Mouse (Mus musculus): ENCODE results near the gene Scarb1. TPM values are rescaled to one million over a fixed set of nuclear protein-coding genes. Genes with fewer than 3 reads are reported as not detected.

The Scarb1 gene
- total RNA-seq, 2 experiments from 2014 or later = 56.2 to 56.7 TPM

DNA sequence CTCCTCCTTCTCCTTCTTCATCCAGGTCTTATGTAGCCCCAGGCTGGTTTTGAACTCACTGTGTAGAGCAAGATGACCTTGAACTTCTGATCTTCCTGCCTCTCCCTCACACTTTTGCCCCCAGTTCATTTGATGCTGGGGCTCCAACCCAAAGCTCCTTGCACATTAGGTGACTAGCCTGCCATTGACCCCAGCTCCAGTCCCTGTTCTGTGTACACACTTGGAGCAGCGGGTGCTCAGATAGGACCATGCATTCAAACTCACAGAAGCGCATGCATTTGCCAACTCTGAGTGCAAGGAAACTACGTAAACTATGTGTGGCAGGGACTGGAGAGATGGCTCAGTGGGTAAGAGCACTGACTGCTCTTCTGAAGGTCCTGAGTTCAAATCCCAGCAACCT is 66.1 kb downstream of the Scarb1 start:
- no peak for DNase-seq
- intact Hi-C loops (cut with DNase I) = loop anchor here (5.0 kb wide), 1 partner anchor 93 kb away; no protein-coding TSS in a partner anchor

DNA sequence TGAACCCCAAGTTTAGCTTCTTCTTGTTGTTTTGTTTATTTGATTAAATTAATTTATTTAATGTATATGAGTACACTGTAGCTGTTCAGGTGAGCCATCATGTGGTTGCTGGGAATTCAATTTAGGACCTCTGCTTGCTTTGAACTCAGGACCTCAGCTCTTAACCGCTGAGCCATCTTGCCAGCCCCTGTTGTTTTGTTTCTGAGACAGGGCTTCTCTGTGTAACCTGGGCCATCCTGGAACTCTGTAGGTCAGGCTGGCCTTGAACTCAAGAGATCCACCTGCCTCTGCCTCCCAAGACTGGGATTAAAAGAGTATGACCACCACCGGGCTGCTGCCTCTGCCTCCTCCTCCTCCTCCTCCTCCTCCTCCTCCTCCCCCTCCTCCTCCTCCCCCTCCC is 66.7 kb downstream of the Scarb1 start:
- DNase-seq = no peak
- intact Hi-C loops (cut with DNase I) = loop anchor here (5.0 kb wide), 1 partner anchor 93 kb away; no protein-coding TSS in a partner anchor

DNA sequence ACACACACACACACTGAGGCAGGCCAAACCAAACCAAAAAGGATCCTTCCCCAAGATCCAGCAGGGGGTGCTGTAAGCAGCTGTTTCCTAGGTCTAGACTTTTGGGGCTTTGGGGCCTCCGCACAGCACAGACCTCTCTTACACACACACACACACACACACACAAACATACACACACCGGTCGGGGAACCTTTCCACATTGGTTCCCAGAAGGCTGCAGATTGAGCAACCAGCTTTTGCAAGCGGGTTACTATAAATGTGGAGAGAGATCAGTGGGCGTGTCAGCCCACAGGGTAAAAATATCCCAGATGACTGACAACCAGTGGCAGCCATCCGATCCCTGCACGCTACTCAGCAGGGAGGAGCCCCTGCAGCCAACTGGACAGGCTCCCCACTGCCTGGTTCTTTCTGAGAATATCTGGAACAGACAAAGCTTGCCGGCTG is 67.2 kb downstream of the Scarb1 start:
- intact Hi-C loops (cut with DNase I) = loop anchor here (5.0 kb wide), 1 partner anchor 94 kb away; no protein-coding TSS in a partner anchor
- peak; percentile 63 for DNase-seq

DNA sequence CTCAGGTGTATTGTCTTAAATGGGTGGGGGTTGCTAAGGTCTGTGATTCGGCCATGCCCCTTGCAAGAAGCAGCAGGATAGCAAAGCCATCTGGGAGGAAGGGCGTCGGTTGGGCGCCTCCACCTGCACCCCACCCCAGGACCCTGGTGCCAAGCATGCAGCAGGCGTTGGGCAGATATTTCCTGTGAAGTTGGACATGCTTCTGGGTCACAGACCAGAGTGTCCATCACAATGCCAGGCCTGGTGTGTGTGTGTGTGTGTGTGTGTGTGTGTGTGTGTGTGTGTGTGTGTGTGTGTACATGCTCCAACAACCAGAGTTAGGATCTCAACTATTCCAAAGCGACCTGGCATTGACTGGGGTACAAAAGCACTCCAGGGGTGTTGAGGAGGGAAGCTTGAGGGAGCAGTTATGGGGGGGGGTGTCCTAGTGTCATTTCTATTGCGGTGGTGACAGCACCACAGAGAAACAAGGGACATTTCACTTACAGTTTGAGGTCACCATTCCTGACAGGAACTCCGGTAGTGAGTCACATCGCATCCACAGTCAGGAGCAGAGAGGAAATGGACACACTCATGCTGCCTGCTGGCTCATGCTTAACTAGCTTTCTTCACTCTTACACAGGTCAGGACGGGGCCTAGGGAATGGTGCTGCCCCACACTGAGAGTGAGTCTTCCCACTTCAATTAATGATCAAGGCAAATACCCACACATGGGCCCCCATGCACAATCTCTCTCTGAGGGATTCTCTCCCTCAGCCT is 68.5 kb downstream of the Scarb1 start:
- no peak for DNase-seq
- intact Hi-C loops (cut with DNase I) = loop anchor here (5.0 kb wide), 1 partner anchor 95 kb away; no protein-coding TSS in a partner anchor

DNA sequence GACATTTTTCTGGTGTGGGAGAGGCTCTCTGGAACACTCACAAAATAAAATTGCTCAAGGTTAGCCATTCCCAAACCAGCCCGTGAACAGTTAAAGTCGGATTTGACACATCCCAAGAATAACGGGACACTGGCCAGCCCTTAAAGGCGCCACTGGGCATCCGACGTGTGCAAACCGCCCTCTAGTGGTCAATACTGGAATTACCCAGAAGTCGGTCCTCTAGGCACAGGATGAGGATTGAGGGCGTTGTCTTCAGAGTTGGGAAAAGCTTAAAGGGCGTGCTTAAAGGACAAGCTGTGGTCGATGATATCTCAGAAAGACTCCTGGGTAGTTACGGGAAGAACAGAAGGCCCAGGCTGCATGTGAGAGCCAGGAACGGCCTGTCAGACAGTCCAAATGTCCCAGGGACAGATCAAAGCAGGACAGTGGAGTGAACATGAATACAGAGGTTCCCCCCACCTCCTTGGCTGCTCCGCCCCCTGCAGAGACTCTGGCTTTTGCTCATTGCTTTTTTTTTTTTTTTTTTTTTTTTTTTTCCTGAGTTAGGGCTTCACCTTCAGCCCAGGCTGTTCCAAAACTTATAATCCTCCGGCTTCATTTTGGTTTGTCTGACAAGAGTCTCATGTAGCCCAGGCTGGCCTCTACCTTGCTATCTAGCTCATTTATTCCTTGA is 69.2 kb downstream of the Scarb1 start:
- intact Hi-C loops (cut with DNase I) = loop anchor here (2.0 to 5.0 kb wide), 2 partner anchors 96 to 371 kb away; no protein-coding TSS in a partner anchor
- DNase-seq = peak; percentile 88

DNA sequence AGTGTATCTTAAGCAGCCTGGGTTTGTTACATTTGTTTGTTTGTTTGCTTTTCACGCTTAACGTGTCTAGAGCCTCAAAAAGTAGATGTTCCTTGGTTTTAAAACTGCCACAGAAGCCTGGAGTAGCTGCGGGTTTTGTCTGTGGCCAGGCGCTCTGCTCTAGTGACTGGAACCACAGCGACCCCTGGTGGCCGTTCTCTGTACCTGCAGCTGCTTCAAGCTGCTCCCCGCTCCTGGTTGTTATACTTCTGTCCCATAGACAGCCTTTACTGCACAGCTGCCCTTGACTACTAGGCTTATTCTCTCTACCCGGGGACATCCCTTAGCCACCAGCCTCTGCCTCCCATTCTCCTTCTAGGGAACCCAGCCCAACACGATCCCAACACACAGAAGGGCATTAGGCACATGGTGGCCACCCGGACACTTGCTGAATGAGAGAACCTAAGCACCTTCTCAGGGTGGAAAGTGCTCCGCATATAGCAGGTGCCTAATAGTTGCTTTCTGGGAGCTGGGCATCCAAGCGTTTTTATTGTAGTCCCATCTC is 70.2 kb downstream of the Scarb1 start:
- intact Hi-C loops (cut with DNase I) = loop anchor here (2.0 to 5.0 kb wide), 2 partner anchors 97 to 370 kb away; no protein-coding TSS in a partner anchor
- peak; percentile 77 for DNase-seq

GRCm38 (mm10) chr5:125269836-125270235 is 71.1 kb downstream of the Scarb1 start:
- intact Hi-C loops (cut with DNase I) = loop anchor here (2.0 to 10.0 kb wide), 5 partner anchors 97 to 369 kb away; no protein-coding TSS in a partner anchor
- DNase-seq = no peak

- no peak for DNase-seq
- intact Hi-C loops (cut with DNase I) = loop anchor here (10.0 kb wide), 3 partner anchors 115 to 215 kb away; no protein-coding TSS in a partner anchor
Measured at GRCm38 (mm10) chr5:125269399-125269798, 71.5 kb downstream of the Scarb1 start.

- intact Hi-C loops (cut with DNase I) = loop anchor here (10.0 kb wide), 3 partner anchors 113 to 213 kb away; no protein-coding TSS in a partner anchor
- peak; percentile 85 for DNase-seq
Measured at GRCm38 (mm10) chr5:125268033-125268765, 72.7 kb downstream of the Scarb1 start.

- peak; percentile 90 for DNase-seq
- intact Hi-C loops (cut with DNase I) = loop anchor here (10.0 kb wide), 3 partner anchors 113 to 213 kb away; no protein-coding TSS in a partner anchor
Measured at GRCm38 (mm10) chr5:125267150-125267961, 73.5 kb downstream of the Scarb1 start.

GRCm38 (mm10) chr5:125266128-125266527 is 74.8 kb downstream of the Scarb1 start:
- DNase-seq = no peak
- intact Hi-C loops (cut with DNase I) = loop anchor here (10.0 kb wide), 3 partner anchors 111 to 211 kb away; no protein-coding TSS in a partner anchor

GRCm38 (mm10) chr5:125264700-125265099 is 76.2 kb downstream of the Scarb1 start:
- intact Hi-C loops (cut with DNase I) = loop anchor here (10.0 kb wide), 3 partner anchors 110 to 210 kb away; no protein-coding TSS in a partner anchor
- DNase-seq = peak; percentile 76

DNA sequence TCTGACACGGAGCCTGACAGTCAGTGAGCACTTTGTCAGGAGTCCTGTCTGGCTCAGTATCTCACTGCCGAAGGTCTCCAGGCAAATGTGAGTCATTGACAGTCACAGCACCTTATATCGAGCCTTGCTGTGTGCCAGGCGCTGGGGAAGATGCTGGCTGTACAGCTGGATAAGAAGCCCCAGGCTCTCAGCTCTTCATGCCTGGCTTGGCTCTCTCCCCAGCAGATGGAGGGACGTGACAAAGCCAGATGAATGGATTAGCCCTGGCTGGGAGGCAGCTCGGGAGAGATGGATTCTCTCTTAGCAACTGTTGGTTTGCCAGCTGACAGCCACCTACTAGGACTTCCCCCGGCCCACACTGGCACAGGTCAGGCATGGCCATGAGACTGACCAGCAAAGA is 78.3 kb downstream of the Scarb1 start:
- peak; percentile 91 for DNase-seq
- intact Hi-C loops (cut with DNase I) = loop anchor here (10.0 kb wide), 3 partner anchors 108 to 208 kb away; no protein-coding TSS in a partner anchor

- DNase-seq = no peak
- intact Hi-C loops (cut with DNase I) = no loop called here
Measured at GRCm38 (mm10) chr5:125253917-125254316, 87.0 kb downstream of the Scarb1 start.

GRCm38 (mm10) chr5:125253448-125253847 is 87.4 kb downstream of the Scarb1 start:
- intact Hi-C loops (cut with DNase I) = no loop called here
- no peak for DNase-seq

- peak; percentile 32 for DNase-seq
- intact Hi-C loops (cut with DNase I) = no loop called here
Measured at GRCm38 (mm10) chr5:125252664-125253063, 88.2 kb downstream of the Scarb1 start.

DNA sequence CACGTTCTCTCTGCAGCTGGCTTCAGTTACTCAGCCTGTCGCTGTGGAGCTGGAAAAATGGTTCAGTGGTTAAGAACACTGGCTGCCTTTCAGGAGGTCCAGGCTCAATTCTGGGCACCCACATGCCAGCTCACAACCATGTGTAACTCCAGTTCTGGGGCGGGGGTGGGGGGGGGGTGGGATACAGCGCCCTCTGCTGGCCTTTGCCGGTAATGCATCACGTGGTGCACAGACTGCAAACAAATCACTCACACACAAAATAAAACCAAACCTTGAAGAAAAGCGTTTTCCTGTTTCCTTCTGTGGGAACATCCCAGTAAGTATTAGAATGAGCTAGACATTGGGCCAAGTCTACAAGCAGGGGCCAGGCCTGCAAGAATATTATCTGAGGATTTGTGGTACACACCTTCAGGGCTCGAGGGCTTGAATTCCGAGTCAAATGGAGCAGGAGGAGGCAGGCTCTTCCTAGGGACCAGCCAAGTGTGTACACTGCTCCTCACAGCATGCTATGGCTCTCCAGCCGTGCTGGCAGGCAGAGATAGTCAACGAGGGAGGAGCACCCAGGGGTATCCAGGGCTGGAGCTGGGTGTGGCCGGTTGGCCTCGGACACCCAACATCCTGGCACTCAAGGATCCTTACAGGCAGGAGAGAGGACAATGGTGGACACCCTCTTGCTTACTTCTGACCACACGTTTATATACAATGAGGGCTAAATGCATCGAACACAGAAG is 88.8 kb downstream of the Scarb1 start:
- no peak for DNase-seq
- intact Hi-C loops (cut with DNase I) = no loop called here

DNA sequence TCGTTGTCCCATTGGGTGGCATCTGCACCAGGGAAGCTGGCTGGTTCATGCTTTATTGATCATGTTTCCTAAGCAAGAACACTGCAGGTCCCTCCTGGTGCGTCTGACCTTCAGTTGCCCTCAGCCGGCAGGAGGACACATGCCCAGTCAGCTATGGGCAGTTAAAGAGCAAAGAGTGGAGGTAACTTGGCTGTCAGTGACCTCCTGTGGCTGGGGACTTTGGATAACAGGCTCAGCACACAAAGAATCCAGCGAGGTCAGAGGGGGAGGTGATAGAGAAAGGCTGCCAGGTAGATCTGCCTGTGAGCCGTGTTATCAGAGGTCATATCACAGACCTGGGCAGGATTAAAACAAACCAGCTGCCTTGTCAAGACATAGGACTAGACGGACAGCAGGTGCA is 91.7 kb downstream of the Scarb1 start:
- intact Hi-C loops (cut with DNase I) = no loop called here
- DNase-seq = no peak

- DNase-seq = no peak
- intact Hi-C loops (cut with DNase I) = no loop called here
Measured at GRCm38 (mm10) chr5:125246711-125247110, 94.2 kb downstream of the Scarb1 start.
